Mouse (Mus musculus): ENCODE data around the gene Add3. TPM values are rescaled to one million over a fixed set of nuclear protein-coding genes. Genes with fewer than 3 reads are reported as not detected.

Add3 gene
- polyA plus RNA-seq, 1 experiment from 2014 or later: 35.9 TPM

- Histone ChIP-seq H3K27ac (no peak overlapping the region), H3K36me3 (no peaks in the 10 kb centered on the region), H3K9me3 (no peaks in the 10 kb centered on the region), H3K4me1 (replicated peaks) (no peaks in the 10 kb centered on the region), H3K27me3 (no peaks in the 10 kb centered on the region), H3K9ac (no peak overlapping the region), H3K4me2 (no peak overlapping the region), H3K4me3 (no peak overlapping the region)
- ATAC-seq (ENCODE audit: low FRiP score): no peak
- WGBS: 53% methylated on average over 7 of the region's 7 CpGs
Observed at GRCm38 (mm10) chr19:53159351-53159750, 19.1 kb downstream of the Add3 start.

GRCm38 (mm10) chr19:53162927-53163326 is 22.7 kb downstream of the Add3 start:
- no peak for ATAC-seq (ENCODE audit: low FRiP score)
- H3K27me3 ChIP-seq: no peaks in the 10 kb centered on the region
- peaks cover 7% of the 10 kb centered on the region; the same call in 1 of the 2 replicates for H3K4me1 ChIP-seq (replicated peaks)
- no peaks in the 10 kb centered on the region for H3K36me3 ChIP-seq
- H3K4me2 ChIP-seq: no peak overlapping the region
- no peaks in the 10 kb centered on the region for H3K9me3 ChIP-seq
- H3K27ac ChIP-seq: no peak overlapping the region
- no peak overlapping the region for H3K4me3 ChIP-seq
- no peak overlapping the region for H3K9ac ChIP-seq
- WGBS: 93% methylated on average over 6 of the region's 6 CpGs

- H3K9me3 ChIP-seq: no peaks in the 10 kb centered on the region
- no peak overlapping the region for H3K4me2 ChIP-seq
- H3K27me3 ChIP-seq: no peaks in the 10 kb centered on the region
- H3K9ac ChIP-seq: no peak overlapping the region
- H3K27ac ChIP-seq: no peak overlapping the region
- no peak overlapping the region for H3K4me3 ChIP-seq
- H3K36me3 ChIP-seq: no peaks in the 10 kb centered on the region
- WGBS: 92% methylated on average over 7 of the region's 7 CpGs
- H3K4me1 ChIP-seq (replicated peaks): peaks cover 7% of the 10 kb centered on the region; the same call in 1 of the 2 replicates
- ATAC-seq (ENCODE audit: low FRiP score): no peak
Observed at GRCm38 (mm10) chr19:53164645-53165044, 24.4 kb downstream of the Add3 start.

GRCm38 (mm10) chr19:53165305-53166240 is 25.3 kb downstream of the Add3 start:
- H3K9ac ChIP-seq: no peak overlapping the region
- 42% methylated on average over 4 of the region's 4 CpGs for WGBS
- no peaks in the 10 kb centered on the region for H3K27me3 ChIP-seq
- no peak overlapping the region for H3K4me3 ChIP-seq
- no peak overlapping the region for H3K27ac ChIP-seq
- H3K36me3 ChIP-seq: no peaks in the 10 kb centered on the region
- no peak for ATAC-seq (ENCODE audit: low FRiP score)
- H3K9me3 ChIP-seq: no peaks in the 10 kb centered on the region
- peaks cover 7% of the 10 kb centered on the region; the same call in 1 of the 2 replicates for H3K4me1 ChIP-seq (replicated peaks)
- no peak overlapping the region for H3K4me2 ChIP-seq

- H3K9ac ChIP-seq: no peak overlapping the region
- H3K4me1 ChIP-seq (replicated peaks): peaks cover 7% of the 10 kb centered on the region; the same call in 1 of the 2 replicates
- H3K27ac ChIP-seq: no peak overlapping the region
- H3K27me3 ChIP-seq: no peaks in the 10 kb centered on the region
- no peaks in the 10 kb centered on the region for H3K36me3 ChIP-seq
- no peak overlapping the region for H3K4me3 ChIP-seq
- no peak overlapping the region for H3K4me2 ChIP-seq
- no peak for ATAC-seq (ENCODE audit: low FRiP score)
- 92% methylated on average over 10 of the region's 10 CpGs for WGBS
- no peaks in the 10 kb centered on the region for H3K9me3 ChIP-seq
Observed at GRCm38 (mm10) chr19:53166367-53166766, 26.1 kb downstream of the Add3 start.

- Histone ChIP-seq H3K4me3 (no peak overlapping the region), H3K4me2 (no peak overlapping the region), H3K9me3 (no peaks in the 10 kb centered on the region), H3K27ac (no peak overlapping the region), H3K27me3 (no peaks in the 10 kb centered on the region), H3K9ac (no peak overlapping the region), H3K36me3 (no peaks in the 10 kb centered on the region), H3K4me1 (replicated peaks) (peaks cover 7% of the 10 kb centered on the region; the same call in 1 of the 2 replicates)
- ATAC-seq (ENCODE audit: low FRiP score): no peak
- 80% methylated on average over 5 of the region's 5 CpGs for whole genome bisulfite sequencing
Observed at GRCm38 (mm10) chr19:53168576-53168975, 28.3 kb downstream of the Add3 start.

GRCm38 (mm10) chr19:53170651-53171050 is 30.4 kb downstream of the Add3 start:
- Histone ChIP-seq H3K9ac (no peak overlapping the region), H3K4me3 (no peak overlapping the region), H3K9me3 (no peaks in the 10 kb centered on the region), H3K4me1 (replicated peaks) (0 out of 2 replicates have a peak, but pooled peaks cover 5% of the 10 kb centered on the region), H3K36me3 (no peaks in the 10 kb centered on the region), H3K4me2 (no peak overlapping the region), H3K27ac (no peak overlapping the region), H3K27me3 (no peaks in the 10 kb centered on the region)
- ATAC-seq (ENCODE audit: low FRiP score): no peak
- WGBS: 83% methylated on average over 5 of the region's 5 CpGs

GRCm38 (mm10) chr19:53174034-53174433 is 33.8 kb downstream of the Add3 start:
- 81% methylated on average over 2 of the region's 2 CpGs for WGBS
- no peak overlapping the region for H3K4me2 ChIP-seq
- H3K9me3 ChIP-seq: no peaks in the 10 kb centered on the region
- H3K36me3 ChIP-seq: no peaks in the 10 kb centered on the region
- no peaks in the 10 kb centered on the region for H3K27me3 ChIP-seq
- no peak overlapping the region for H3K27ac ChIP-seq
- no peak for ATAC-seq (ENCODE audit: low FRiP score)
- H3K4me1 ChIP-seq (replicated peaks): no peaks in the 10 kb centered on the region
- H3K9ac ChIP-seq: no peak overlapping the region
- H3K4me3 ChIP-seq: no peak overlapping the region

- WGBS: 71% methylated on average over 5 of the region's 5 CpGs
- Histone ChIP-seq H3K9ac (no peak overlapping the region), H3K27me3 (no peaks in the 10 kb centered on the region), H3K36me3 (no peaks in the 10 kb centered on the region), H3K27ac (no peak overlapping the region), H3K4me3 (no peak overlapping the region), H3K4me2 (no peak overlapping the region), H3K4me1 (replicated peaks) (no peaks in the 10 kb centered on the region), H3K9me3 (no peaks in the 10 kb centered on the region)
- ATAC-seq (ENCODE audit: low FRiP score): no peak
Observed at GRCm38 (mm10) chr19:53175550-53175949, 35.3 kb downstream of the Add3 start.

- WGBS: 94% methylated on average over 4 of the region's 4 CpGs
- Histone ChIP-seq H3K4me1 (replicated peaks) (peaks cover 9% of the 10 kb centered on the region), H3K4me2 (no peak overlapping the region), H3K9me3 (no peaks in the 10 kb centered on the region), H3K27me3 (no peaks in the 10 kb centered on the region), H3K36me3 (no peaks in the 10 kb centered on the region), H3K27ac (no peak overlapping the region), H3K4me3 (no peak overlapping the region), H3K9ac (no peak overlapping the region)
- no peak for ATAC-seq (ENCODE audit: low FRiP score)
Observed at GRCm38 (mm10) chr19:53176518-53176917, 36.3 kb downstream of the Add3 start.

GRCm38 (mm10) chr19:53178611-53179528 is 38.6 kb downstream of the Add3 start:
- 95% methylated on average over 20 of the region's 20 CpGs for WGBS
- H3K9ac ChIP-seq: no peak overlapping the region
- no peak for ATAC-seq (ENCODE audit: low FRiP score)
- H3K4me2 ChIP-seq: no peak overlapping the region
- H3K4me1 ChIP-seq (replicated peaks): peaks cover 11% of the 10 kb centered on the region
- H3K27me3 ChIP-seq: no peaks in the 10 kb centered on the region
- no peaks in the 10 kb centered on the region for H3K9me3 ChIP-seq
- H3K27ac ChIP-seq: no peak overlapping the region
- H3K36me3 ChIP-seq: no peaks in the 10 kb centered on the region
- H3K4me3 ChIP-seq: no peak overlapping the region

GRCm38 (mm10) chr19:53180168-53180803 is 40.0 kb downstream of the Add3 start:
- Histone ChIP-seq H3K4me2 (no peak overlapping the region), H3K36me3 (no peaks in the 10 kb centered on the region), H3K9ac (no peak overlapping the region), H3K4me3 (no peak overlapping the region), H3K4me1 (replicated peaks) (peaks cover 11% of the 10 kb centered on the region), H3K27me3 (no peaks in the 10 kb centered on the region), H3K9me3 (no peaks in the 10 kb centered on the region), H3K27ac (no peak overlapping the region)
- no peak for ATAC-seq (ENCODE audit: low FRiP score)
- WGBS: 81% methylated on average over 12 of the region's 12 CpGs

Data from hindbrain, embryonic 13.5 days (tissue).